Mouse (Mus musculus): ENCODE measurements around the gene Sox8. TPM values are rescaled to one million over a fixed set of nuclear protein-coding genes. Genes with fewer than 3 reads are reported as not detected.

Sox8 gene
- total RNA-seq, 2 experiments from 2014 or later: 7.2 to 8.8 TPM

GRCm38 (mm10) chr17:25583858-25584257 is 13.4 kb upstream of the Sox8 start:
- intact Hi-C loops (cut with DNase I; ENCODE audit: low total_unique reads): no loop called here
- DNase-seq: no peak

- intact Hi-C loops (cut with DNase I; ENCODE audit: low total_unique reads): no loop called here
- DNase-seq: no peak
Measured at GRCm38 (mm10) chr17:25583099-25583498, 12.6 kb upstream of the Sox8 start.

- intact Hi-C loops (cut with DNase I; ENCODE audit: low total_unique reads): no loop called here
- DNase-seq: no peak
Measured at GRCm38 (mm10) chr17:25582076-25582475, 11.6 kb upstream of the Sox8 start.

GRCm38 (mm10) chr17:25579332-25580047 is 9.0 kb upstream of the Sox8 start:
- intact Hi-C loops (cut with DNase I; ENCODE audit: low total_unique reads): no loop called here
- DNase-seq: no peak

- intact Hi-C loops (cut with DNase I; ENCODE audit: low total_unique reads): no loop called here
- DNase-seq: peak; percentile 97
Measured at GRCm38 (mm10) chr17:25578920-25579319, 8.4 kb upstream of the Sox8 start, which contains the start of gene Lmf1. TSS of gene Lmf1 (plus strand) at chr17:25579085.

- intact Hi-C loops (cut with DNase I; ENCODE audit: low total_unique reads): no loop called here
- DNase-seq: no peak
Measured at GRCm38 (mm10) chr17:25577702-25578101, 7.2 kb upstream of the Sox8 start.

- intact Hi-C loops (cut with DNase I; ENCODE audit: low total_unique reads): no loop called here
- DNase-seq: no peak
Measured at GRCm38 (mm10) chr17:25577263-25577662, 6.8 kb upstream of the Sox8 start.

GRCm38 (mm10) chr17:25576034-25576433 is 5.5 kb upstream of the Sox8 start:
- no peak for DNase-seq
- intact Hi-C loops (cut with DNase I; ENCODE audit: low total_unique reads): no loop called here

GRCm38 (mm10) chr17:25575208-25575971 is 4.9 kb upstream of the Sox8 start:
- DNase-seq: peak; percentile 69
- intact Hi-C loops (cut with DNase I; ENCODE audit: low total_unique reads): no loop called here

- intact Hi-C loops (cut with DNase I; ENCODE audit: low total_unique reads): no loop called here
- DNase-seq: no peak
Measured at GRCm38 (mm10) chr17:25571453-25571820, 951 bp upstream of the Sox8 start.

GRCm38 (mm10) chr17:25569833-25570647 is 446 bp downstream of the Sox8 start:
- intact Hi-C loops (cut with DNase I; ENCODE audit: low total_unique reads): loop anchor here (5.0 kb wide), 1 partner anchor 127 kb away; no protein-coding TSS in a partner anchor

GRCm38 (mm10) chr17:25568880-25569279 is 1.6 kb downstream of the Sox8 start:
- DNase-seq: no peak
- intact Hi-C loops (cut with DNase I; ENCODE audit: low total_unique reads): loop anchor here (5.0 kb wide), 1 partner anchor 128 kb away; no protein-coding TSS in a partner anchor

More at GRCm38 (mm10) chr17:25569833-25570647, 446 bp downstream of the Sox8 start:
- DNase-seq: no peak

- intact Hi-C loops (cut with DNase I; ENCODE audit: low total_unique reads): loop anchor here (5.0 kb wide), 1 partner anchor 129 kb away; no protein-coding TSS in a partner anchor
Measured at GRCm38 (mm10) chr17:25568206-25568605, 2.3 kb downstream of the Sox8 start.

GRCm38 (mm10) chr17:25567745-25568144 is 2.7 kb downstream of the Sox8 start:
- DNase-seq: peak; percentile 70
- intact Hi-C loops (cut with DNase I; ENCODE audit: low total_unique reads): loop anchor here (5.0 kb wide), 1 partner anchor 130 kb away; no protein-coding TSS in a partner anchor

More at GRCm38 (mm10) chr17:25568206-25568605, 2.3 kb downstream of the Sox8 start:
- DNase-seq: no peak

- intact Hi-C loops (cut with DNase I; ENCODE audit: low total_unique reads): loop anchor here (5.0 kb wide), 1 partner anchor 130 kb away; no protein-coding TSS in a partner anchor
- no peak for DNase-seq
Measured at GRCm38 (mm10) chr17:25567261-25567660, 3.2 kb downstream of the Sox8 start.

GRCm38 (mm10) chr17:25565860-25566600 is 4.5 kb downstream of the Sox8 start:
- intact Hi-C loops (cut with DNase I; ENCODE audit: low total_unique reads): loop anchor here (5.0 kb wide), 1 partner anchor 131 kb away; no protein-coding TSS in a partner anchor
- no peak for DNase-seq

GRCm38 (mm10) chr17:25565244-25565643 is 5.2 kb downstream of the Sox8 start:
- intact Hi-C loops (cut with DNase I; ENCODE audit: low total_unique reads): loop anchor here (5.0 kb wide), 1 partner anchor 132 kb away; no protein-coding TSS in a partner anchor

GRCm38 (mm10) chr17:25564481-25564880 is 6.0 kb downstream of the Sox8 start:
- DNase-seq: no peak
- intact Hi-C loops (cut with DNase I; ENCODE audit: low total_unique reads): no loop called here

More at GRCm38 (mm10) chr17:25565244-25565643, 5.2 kb downstream of the Sox8 start:
- no peak for DNase-seq

Measured in gastrocnemius, postnatal 14 days (tissue).